Mouse (Mus musculus) C2C12 (cell line): Measurements from ENCODE around the gene Ccne1.

Experiments
- CTCF ChIP-seq: IDR thresholded peaks from one replicate; pipeline ENCODE4 v1.5.1; 2011; ENCODE audit not compliant: control insufficient read depth, insufficient read depth, insufficient read length
- MAX ChIP-seq: IDR thresholded peaks from one replicate; pipeline ENCODE4 v1.6.1; 2011; ENCODE audit warnings: mild to moderate bottlenecking, control low read depth
- MYOD1 ChIP-seq: IDR thresholded peaks from one replicate; pipeline ENCODE4 v1.6.1; 2011; ENCODE audit warnings: low read depth; ENCODE audit not compliant: control insufficient read depth, insufficient read length
- USF1 ChIP-seq: IDR thresholded peaks from one replicate; pipeline ENCODE4 v1.6.1; 2011; ENCODE audit warnings: low read depth, mild to moderate bottlenecking, control low read depth, moderate library complexity

GRCm38 (mm10) chr7:38055996-38056395 is 51.3 kb downstream of the Ccne1 start:
- TF ChIP-seq USF1 = no peak
- TF ChIP-seq MYOD1 = no peak
- no peak for TF ChIP-seq MAX
- TF ChIP-seq CTCF = no peak
